In genomic region chr5:110806676-110807075, GRCm38 (mm10) we compare ENCODE assay signal across 1 mouse cellular context.
TF ChIP-seq lines count a peak whose summit lies in the region.

No protein-coding gene starts in this region.

TF ChIP-seq in ES-E14, 5 proteins besides CTCF, POLR2A, EP300 and RAD21 (continued from another document):
- no peak for TF ChIP-seq MAFK (IDR thresholded peaks at IDR 0.05; ENCODE audit: insufficient read depth, low read depth, low read length)
